Mouse (Mus musculus) ovary, postnatal 36 days (tissue): ENCODE measurements around the gene Ank3.

ENCODE experiments used
- DNase-seq: peaks from one replicate; pipeline ENCODE4 v3.0.0; 2022; ENCODE audit warnings: low spot score, mixed read lengths

The Ank3 gene

DNA sequence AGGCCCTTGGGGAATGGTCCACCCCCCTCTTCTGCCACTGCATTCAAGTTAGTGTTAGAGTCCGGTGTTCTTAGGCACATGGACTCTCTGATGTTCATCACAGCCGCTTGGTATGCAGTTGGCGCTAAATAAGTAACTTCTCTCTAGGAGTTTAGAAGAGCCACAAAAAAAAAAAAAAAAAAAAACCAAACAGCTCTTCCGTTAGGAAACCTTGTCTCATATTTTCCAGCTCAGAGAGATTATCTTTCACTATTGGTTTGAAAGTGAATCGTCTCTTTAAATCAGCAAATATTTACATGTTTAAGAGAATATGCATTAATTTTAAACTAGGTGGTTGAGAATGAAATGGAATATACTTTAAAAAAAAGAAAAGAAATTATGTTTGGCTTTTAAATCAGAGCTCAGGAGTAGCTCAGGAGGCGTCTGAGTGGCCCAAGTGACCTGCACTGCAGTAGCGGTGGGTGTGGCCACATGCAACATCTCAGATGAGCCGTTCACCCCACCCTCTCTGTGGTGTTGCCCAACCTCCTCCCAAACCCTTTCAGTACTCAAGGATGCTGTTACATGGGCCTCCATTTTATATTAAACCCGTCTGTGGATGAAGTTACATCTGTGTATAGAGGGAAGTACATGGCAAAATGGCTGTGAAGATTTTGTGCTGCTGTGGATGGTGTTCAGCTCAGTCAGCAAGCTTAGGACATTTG is 138.0 kb downstream of the Ank3 start:
- DNase-seq: peak; percentile 16

DNA sequence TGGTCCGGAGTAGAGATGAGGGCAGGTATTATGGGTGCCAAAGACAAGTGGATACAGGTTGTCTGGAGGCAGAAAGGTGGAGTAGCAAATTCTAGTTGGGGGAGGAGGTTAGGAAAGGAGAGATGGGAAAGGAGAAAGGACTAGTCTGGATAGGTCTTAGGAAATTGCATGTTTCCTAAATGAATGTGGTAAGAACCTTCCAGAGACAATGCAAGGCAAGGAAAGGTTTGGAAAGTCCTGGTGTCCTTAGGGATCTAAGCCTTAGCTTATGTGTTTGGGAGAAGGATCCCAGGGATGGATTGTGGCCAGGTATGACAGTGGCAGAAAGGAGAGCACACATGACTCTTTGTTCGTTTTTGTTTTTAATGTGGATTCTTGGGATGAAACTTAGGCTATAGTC is 139.7 kb downstream of the Ank3 start:
- DNase-seq: no peak

DNA sequence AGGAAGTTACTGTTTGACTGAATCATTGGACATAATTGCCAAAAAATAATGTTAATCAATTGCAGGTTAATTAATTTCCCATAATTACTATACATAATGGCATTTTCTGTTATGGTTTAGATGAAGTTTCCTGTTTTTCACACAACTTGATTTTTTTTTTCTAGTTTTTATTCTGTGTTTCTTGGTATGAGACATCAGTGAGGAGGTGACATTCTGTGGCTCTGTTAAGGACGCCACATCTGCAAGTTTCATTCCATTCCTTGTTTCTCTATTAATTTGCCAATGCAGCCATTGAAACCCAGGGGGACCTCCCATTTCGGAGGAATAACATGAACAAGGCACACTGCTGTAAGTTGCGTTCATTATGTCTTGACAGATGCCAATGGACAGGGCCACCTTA is 143.9 kb downstream of the Ank3 start:
- DNase-seq: no peak

DNA sequence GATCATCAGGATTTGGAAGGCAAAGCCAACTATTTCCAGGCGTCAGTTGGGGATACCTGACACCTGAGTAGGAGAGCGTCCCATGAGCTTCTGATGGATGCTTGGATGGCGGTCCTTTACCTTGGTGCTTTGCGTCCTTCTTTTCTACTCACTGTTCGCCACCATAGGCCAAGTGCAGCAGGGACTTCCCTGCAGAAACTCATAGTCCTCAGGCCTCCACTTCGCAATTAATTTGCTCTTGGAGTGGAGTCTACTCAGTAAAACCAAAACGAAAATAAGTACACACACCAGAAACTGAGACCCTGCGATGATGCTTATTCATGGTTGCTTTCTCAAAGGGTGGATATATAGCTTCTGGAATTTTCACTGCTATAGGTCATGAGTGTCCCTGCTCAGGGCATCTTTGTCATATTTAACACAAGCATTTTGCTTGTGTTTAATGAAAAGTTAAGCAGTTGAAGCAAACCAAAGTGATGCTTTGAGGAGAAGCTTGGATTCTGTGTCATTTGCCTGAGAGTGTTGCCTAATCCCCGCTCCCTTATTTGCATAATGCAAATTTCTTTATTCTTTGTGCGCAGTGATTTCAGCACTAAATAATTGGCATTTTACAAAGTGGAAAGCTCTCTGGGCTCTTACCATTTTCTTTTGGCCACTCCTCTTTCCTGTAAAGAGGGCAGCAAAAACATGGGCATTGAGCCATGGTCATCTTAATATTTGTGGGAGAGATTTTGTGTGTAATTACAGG is 145.5 kb downstream of the Ank3 start:
- DNase-seq: no peak

DNA sequence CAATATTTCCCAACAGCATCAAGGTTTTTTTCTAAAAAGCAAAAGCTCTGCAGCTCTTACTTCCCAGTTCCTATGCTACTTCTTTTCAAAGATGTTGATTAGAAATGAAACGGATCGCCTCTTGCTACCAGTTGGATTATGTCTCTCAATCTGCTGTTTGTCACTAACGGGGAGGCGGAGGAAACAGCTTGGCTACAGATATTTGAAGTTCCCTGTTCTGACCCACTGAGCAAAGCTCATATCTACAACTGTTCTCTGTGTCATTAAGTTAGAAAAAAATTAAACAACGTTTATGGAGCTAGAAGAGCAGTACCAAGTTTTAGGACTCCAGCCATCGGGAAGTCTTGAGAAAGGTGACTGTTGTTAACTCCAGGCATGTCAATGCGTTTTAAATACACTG is 146.1 kb downstream of the Ank3 start:
- DNase-seq: no peak

DNA sequence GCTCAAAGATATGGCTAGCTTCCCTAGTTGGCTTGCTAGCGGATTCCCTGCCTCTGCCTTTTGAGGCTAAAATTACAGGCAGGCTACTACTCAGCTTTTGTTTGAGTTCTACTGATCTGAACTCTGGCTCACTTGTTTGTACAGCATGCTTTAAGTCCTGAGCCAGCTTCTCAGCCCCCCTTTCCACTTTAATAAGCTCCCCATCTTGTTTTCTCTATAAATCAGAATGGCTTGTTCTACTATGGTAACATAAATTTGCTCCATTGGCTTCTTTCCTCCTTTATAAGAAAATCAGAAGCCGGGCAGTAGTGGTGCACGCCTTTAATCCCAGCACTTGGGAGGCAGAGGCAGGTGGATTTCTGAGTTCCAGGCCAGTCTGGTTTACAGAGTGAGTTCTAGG is 147.4 kb downstream of the Ank3 start:
- no peak for DNase-seq

DNA sequence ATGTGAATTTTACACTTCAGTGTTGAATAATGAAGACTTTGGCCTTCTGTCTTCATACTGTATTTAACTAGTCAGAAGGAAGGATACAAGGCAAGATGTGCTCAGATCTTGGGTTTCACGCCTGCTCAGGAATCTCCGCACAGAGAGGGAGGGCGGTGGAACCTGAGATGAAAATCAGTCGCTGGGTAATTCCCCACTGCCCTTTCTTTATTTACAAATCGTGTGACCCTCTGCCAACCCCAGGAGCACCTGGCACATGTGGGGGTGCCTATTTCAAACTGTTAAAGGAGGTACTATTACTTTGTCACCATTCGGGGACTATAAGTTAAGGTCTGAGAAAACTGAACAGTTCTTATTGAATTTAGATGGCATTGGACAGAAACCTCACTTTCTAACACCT is 148.1 kb downstream of the Ank3 start:
- DNase-seq: no peak

DNA sequence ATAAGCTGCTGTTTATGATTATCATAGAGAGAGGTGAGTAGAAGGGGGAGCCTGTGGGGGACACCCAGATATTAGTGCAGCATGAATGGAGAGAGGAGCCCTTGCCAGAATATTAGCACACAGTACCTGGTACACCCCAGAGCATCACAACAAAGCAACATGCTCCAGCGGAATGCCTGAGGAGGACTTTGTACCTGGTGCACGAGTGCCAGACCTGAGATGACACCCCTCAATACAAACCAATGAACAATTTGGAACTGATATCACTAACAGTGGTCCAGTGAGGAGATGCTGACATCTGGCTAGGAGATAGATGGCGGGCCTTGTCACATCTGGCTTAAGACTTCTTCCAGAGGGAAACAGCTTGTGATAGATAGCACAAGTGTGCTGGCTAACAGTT is 150.2 kb downstream of the Ank3 start:
- DNase-seq: no peak

DNA sequence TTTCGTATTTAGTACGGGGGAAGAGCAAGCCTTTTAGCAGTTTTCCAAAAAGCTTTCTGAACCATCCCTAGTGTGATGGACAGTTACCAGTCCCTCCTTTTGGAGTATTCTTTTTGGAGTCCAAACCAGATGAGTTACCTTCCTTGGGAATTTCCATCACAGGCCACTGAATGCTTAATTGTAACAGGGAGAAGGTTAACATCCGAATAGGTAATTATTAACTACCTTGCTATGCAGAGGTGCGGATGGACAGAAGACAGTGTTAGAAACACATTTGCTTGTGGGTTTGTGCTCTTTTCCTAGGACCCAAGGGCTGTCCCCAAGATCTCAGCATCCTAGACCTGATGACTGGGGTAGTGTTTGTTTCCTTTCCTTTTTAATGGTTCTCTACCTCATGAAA is 150.6 kb downstream of the Ank3 start:
- DNase-seq: no peak

DNA sequence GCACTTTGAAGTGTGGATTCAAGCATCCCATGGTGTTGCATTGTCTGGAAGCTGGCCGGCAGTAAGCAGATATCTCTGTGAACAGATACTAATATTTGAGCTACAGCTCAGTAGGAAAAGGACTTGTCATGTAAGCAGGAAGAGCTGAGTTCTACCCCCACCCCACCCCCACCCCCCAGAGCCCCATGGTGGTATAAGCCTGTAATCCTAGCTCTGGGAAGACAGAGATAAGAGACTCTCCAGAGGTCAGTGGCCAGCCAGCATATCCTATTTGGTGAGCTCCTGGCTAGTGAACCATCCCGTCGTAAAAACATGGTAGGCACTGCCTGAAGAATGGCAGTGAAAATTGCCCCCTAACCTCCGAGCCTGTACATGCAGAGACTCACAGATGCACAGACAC is 152.3 kb downstream of the Ank3 start:
- no peak for DNase-seq

DNA sequence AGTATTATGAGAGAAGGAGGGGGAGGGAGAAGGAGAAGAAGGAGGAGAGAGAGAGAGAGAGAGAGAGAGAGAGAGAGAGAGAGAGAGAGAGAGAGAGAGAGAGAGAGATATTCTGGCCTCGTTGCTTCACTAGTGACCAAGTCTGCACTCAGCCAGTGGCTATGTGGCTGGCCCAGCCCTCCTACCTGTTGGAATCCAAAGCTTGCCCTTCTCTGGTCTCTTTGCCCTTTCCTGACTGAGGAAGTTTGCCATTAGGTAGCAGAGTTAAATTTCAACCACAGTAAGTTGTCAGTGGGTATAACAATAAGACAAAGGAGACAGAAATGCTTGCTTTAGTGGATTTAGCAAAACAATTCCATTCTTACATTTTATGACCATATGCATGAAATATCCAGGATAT is 154.5 kb downstream of the Ank3 start:
- DNase-seq: no peak

DNA sequence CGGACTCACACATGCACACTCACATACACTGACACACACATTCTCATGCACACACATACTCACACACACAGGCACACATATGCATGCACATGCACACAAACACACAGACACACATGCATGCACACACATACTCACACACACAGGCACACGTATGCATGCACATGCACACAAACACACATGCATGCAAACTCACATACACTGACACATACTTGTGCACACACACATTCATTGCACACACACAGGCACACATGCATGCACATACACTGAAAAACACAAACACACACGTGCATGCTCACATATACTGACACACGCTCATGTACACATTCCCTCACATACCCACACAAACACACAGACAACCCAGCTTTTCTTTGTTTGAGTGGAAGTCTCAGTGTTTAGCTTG is 157.0 kb downstream of the Ank3 start:
- DNase-seq: no peak

DNA sequence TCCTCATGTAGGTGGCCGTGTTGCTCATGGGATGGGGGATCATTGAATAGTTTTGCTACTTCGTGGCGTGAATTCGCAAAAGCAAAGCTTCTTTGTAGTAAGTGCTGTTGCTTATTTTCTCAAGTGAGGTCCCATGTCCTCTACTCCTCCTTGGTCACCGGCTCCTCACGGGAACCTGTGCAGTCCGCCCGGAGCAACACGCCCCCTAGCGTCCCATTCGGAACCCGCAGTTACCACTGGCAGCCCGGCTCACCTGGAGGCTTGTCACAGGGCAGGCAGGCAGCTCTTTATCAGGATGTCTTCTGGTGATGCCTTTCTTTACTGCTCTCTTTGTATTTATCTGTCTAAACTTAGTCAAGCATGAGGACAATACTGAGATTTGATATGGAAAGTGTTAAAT is 157.7 kb downstream of the Ank3 start:
- peak; percentile 57 for DNase-seq

DNA sequence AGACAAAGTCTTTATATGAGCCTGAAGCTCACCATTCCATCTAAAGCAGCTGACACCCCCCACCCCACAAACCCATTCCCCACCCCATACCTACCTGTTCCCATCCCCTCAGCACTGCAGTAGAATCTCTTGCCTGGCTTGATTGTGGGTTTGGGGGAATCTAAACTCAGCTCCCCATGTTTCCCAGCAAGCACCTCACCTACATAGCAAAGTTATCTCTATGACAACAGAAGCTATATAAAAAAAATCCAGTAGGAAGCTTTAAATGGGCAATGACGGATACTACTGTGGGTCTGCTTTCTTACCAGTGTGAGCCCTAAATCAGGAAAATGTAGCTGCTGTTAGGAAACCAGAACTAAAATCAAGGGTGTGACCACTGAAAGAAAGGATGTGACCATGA is 161.7 kb downstream of the Ank3 start:
- DNase-seq: no peak

DNA sequence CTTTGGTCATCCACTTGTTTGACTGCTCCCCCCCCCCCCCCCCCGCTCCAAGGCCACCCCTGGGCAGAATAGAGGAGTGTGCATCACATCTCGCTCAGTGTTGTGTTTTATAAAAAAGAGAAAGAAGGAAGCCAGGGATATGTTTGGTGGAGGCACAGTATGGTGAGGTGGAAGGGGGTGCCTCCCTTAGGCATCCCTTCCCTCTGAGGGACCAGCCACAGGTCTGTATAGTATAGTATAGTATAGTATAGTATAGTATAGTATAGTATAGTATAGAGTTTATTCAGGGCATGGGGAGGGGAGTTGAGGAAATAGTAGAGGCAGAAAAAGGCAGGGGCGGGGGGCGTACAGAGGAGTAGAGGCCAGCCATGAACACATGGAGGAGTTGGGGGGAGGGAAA is 164.4 kb downstream of the Ank3 start:
- no peak for DNase-seq

DNA sequence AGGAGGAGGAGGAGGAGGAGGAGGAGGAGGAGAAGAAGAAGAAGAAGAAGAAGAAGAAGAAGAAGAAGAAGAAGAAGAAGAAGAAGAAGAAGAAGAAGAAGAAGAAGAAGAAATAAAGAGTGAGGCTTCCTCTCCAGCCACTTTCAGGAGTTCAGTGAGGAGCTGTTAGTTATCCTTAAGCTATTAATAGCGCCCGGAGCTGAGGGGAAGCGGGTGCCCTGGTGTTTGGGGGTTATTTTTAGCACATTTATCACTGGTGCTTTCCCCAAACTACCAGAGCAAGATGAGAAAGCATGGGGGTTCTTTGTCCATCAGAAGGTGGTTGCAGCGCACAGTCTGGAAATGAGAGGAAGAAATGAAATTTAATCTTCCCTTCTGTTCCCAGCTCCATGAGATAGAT is 166.5 kb downstream of the Ank3 start:
- DNase-seq: no peak

DNA sequence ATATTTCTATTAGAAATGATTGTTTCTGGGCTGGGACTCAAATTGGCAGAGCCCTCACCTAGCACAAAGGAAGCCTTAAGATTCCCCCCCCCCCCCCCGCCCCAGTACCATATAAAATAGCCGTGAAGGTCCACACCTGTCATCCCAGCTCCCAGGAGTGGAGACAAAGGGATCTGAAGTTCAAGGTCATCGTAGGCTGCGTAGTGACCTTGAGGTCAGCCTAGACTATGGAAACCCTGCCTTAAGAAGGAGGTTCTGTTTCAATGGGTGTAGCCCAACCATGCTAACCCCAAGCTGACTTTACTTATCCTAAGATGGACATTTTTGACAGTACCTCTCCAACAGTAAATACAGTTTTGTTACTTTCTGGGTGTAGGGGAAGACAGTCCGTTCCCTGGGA is 170.4 kb downstream of the Ank3 start:
- DNase-seq: no peak

DNA sequence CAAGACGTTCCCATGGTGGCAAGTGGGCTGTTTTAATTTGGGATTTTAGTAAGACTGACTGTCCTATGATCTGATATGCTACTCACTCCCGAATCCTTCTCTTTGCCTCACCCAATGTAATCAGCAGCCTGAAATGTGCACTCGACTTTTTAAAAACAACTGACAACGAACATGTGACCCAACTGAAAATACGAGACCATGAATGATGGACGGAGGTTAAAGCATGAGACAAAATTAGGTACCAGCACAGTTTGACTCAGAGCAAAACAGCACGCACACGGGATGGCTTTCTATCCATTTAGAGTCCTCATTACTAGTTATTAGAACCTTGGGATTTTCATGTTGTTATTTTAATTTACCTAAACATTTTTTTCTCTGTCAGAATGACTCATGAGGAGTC is 171.2 kb downstream of the Ank3 start:
- no peak for DNase-seq

DNA sequence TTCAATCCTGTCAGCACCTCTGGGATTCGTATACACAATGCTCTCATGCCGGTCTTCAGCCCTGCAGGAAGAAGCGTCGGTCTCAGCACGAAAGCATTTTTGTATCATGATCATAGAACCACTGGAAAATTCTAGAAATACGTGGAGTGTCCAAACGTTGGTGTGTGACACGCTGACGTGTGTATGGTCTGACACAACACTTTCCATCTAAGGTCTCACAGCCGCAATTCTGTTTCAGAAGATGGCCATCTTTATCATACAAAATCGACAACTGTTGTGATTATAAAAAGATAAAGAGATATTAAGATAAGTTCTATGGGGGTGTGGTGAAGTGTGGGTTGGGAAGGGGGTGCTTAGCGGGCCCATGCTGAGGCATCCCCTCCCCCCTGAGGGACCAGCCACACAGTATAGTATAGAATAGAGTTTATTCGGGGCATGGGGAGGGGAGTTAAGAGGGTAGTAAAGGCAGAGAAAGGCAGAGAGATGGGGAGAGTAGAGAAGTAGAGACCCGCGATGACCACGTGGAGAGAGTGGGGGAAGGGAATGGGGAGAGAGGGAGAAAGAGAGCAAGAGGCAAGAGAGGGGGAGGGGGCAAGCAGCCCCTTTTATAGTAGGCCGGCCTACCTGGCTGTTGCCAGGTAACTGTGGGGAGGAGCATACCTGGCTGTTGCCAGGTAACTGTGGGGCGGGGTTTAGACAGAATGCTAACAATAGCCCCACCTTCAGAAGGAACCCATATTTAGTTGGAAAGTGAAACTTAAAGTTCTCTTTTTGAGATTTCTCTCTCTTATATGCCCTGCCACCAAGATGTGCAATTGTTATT is 172.1 kb downstream of the Ank3 start:
- peak; percentile 16 for DNase-seq

DNA sequence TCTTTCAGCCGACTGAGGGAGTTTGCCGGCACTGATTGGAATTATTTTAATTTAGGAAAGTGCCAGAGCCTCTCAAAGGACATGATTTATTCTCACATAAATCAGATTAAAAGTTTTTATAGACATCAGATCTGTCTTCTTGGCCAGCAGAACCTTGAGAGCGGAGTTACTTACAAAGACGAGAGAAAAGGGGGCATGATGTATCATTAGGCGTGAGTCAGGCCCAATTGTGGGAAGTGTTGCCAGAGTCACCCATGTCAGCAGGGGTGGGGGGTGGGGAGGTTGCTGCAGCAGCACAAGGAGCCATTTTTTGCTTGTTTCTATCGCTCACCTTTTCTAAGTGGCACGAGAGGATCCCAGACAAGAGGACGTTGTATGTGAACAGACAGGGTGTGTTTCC is 172.8 kb downstream of the Ank3 start:
- DNase-seq: no peak

DNA sequence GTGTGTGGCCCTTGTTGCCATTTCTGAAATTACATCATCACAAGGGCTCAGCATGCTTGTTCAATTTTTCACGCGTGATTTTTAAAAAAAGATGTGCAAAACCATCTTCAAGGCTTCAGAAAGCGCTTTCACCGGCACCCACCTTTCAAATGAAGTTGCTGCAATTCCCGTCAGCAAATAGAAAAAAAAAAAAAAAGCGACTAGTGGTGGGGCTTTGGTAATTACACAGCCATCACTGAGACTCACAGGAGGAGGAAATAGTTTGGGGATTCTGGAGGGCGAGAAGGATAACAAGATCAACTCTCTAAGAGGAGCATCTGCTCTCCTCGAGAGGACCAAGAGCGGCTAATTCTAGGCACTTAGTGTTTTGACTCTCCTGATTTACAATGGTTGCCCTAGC is 173.4 kb downstream of the Ank3 start:
- no peak for DNase-seq

DNA sequence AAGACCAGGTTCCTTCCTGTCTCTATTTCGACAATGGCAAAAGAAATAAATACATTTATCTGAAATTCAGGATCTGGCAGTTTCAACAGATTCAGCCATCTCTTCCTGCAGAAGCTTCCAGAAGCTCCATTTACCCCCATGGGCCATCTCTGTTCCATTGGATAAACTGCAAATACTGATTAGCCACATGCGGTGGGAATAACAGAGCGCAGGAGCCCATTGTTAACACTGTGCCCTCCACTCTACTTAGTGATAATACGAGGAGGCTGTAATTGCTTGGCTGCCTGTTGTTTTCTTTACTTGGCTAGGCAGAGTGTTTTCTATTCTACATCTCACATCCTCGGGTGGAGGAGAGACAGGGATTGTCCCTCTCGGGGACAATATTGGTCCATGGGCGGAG is 174.5 kb downstream of the Ank3 start:
- no peak for DNase-seq

DNA sequence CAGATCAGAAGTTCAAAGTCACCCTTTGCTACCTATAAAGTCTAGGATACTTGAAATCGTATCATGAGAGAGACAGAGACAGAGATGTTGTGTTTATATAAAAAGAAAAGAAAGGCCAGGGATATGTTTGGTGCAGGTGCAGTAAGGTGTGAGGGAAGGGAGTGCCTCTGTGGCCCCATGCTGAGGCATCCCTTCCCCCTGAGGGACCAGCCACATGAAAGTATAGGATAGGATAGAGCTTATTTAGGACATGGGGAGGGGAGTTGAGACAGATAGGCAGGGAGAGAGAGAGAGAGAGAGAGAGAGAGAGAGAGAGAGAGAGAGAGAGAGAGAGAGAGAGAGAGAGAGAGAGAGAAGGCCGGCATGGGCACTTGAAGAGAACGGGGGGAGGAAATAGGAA is 175.2 kb downstream of the Ank3 start:
- DNase-seq: no peak
